Mouse (Mus musculus): Measurements from ENCODE around the gene Camkmt.

The Camkmt gene

GRCm38 (mm10) chr17:85495012-85495754 lies 404.8 kb downstream of the Camkmt start:
- no peak for DNase-seq (ENCODE audit: low spot score)

- DNase-seq (ENCODE audit: low spot score): no peak
Observed at GRCm38 (mm10) chr17:85495871-85496270, 405.5 kb downstream of the Camkmt start.

GRCm38 (mm10) chr17:85504888-85505287 lies 414.5 kb downstream of the Camkmt start:
- DNase-seq (ENCODE audit: low spot score): no peak

- DNase-seq (ENCODE audit: low spot score): no peak
Observed at GRCm38 (mm10) chr17:85506206-85507088, 416.1 kb downstream of the Camkmt start.

- DNase-seq (ENCODE audit: low spot score): no peak
Observed at GRCm38 (mm10) chr17:85507089-85507460, 416.7 kb downstream of the Camkmt start.

All from urinary bladder, postnatal 10 days (tissue).